Mouse (Mus musculus) limb, embryonic 11.5 days (tissue): ENCODE measurements around the gene Knop1. TPM values are rescaled to one million over a fixed set of nuclear protein-coding genes. Genes with fewer than 3 reads are reported as not detected.

ENCODE experiments used
- ATAC-seq: fragments of 200-750 bp; cut with Nextera tagmentation; 2 replicates; pipeline ENCODE4 v1.8.0; 2017; ENCODE audit warnings: low read depth; ENCODE audit not compliant: insufficient number of reproducible peaks, low FRiP score, low TSS enrichment
- DNase-seq: peaks from one replicate; pipeline ENCODE4 v3.0.0-alpha.2; 2015; ENCODE audit warnings: low spot score
- H3K27ac ChIP-seq: fragments of 300-500 bp; sonication (generic); replicated peaks from 2 replicates; pipeline ENCODE4 v1.5.1; 2014; ENCODE audit warnings: low read depth, mild to moderate bottlenecking, low read length
- H3K27me3 ChIP-seq: fragments of 300-500 bp; sonication (generic); 2 replicates; pipeline ENCODE4 v1.6.1; 2014; ENCODE audit warnings: mild to moderate bottlenecking, low read length, mixed read lengths; ENCODE audit not compliant: control insufficient read depth, insufficient read depth
- H3K36me3 ChIP-seq: fragments of 300-500 bp; sonication (generic); 2 replicates; pipeline ENCODE4 v1.6.1; 2014; ENCODE audit warnings: mild to moderate bottlenecking, low read length, moderate library complexity, mixed read lengths; ENCODE audit not compliant: control insufficient read depth, insufficient read depth
- H3K4me1 ChIP-seq: fragments of 300-500 bp; sonication (generic); 2 replicates; pipeline ENCODE4 v1.6.1; 2014; ENCODE audit warnings: low read length, mixed read lengths; ENCODE audit not compliant: control insufficient read depth, insufficient read depth
- H3K4me2 ChIP-seq: fragments of 300-500 bp; sonication (generic); 2 replicates; pipeline ENCODE4 v1.6.1; 2014; ENCODE audit warnings: low read depth, mild to moderate bottlenecking, moderate library complexity; ENCODE audit not compliant: severe bottlenecking
- H3K4me3 ChIP-seq: fragments of 300-500 bp; sonication (generic); 2 replicates; pipeline ENCODE4 v1.5.1; 2014; ENCODE audit warnings: low read depth, low read length
- H3K9ac ChIP-seq: fragments of 300-500 bp; sonication (generic); 2 replicates; pipeline ENCODE4 v1.6.1; 2014; ENCODE audit warnings: mild to moderate bottlenecking, low read length
- H3K9me3 ChIP-seq: fragments of 300-500 bp; sonication (generic); 2 replicates; pipeline ENCODE4 v1.6.1; 2016; ENCODE audit warnings: low read length; ENCODE audit not compliant: control insufficient read depth
- WGBS: fragments of 180-500 bp; shearing (Covaris S2); extraction: QIAGEN DNeasy Blood & Tissue Kit; methylation state at CpG from one replicate; pipeline ENCODE4 v1.1.7; 2014; 5-methylcytosine and 5-hydroxymethylcytosine counted together
- polyA plus RNA-seq: library from polyadenylated mRNA; unstranded; fragments of >200 nt; fragmentation: Nextera tagmentation; extraction: Ambion mirVana; gene quantifications from 2 replicates; pipeline ENCODE4 v1.2.1, GENCODE M21; 2014

The Knop1 gene
- polyA plus RNA-seq, 1 experiment from 2014 or later, result 136 TPM

DNA sequence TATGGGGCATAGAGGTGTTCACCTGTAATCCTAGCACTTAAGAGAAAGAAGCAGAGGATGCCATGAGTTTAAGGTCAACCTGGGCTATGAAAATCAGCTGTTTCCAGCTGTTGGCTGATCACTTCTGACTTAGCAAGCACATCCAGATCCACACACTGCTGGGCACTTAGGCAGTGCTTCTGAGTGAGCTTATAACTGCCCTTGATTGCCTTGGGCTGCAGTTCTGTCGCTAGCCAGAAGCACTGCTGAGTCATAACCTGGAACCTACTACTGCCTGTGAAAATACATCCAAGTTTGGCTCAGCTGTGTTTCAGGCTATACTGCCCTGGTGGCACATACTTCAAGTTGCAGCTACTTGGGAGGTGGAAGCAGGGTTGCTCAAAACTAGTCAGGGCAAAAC lies 14.3 kb downstream of the Knop1 start:
- H3K9ac ChIP-seq, result no peak overlapping the region
- H3K27me3 ChIP-seq, result no peaks in the 10 kb centered on the region
- DNase-seq, result no peak
- peaks cover 26% of the 10 kb centered on the region for H3K36me3 ChIP-seq
- H3K27ac ChIP-seq, result no peak overlapping the region
- H3K4me1 ChIP-seq, result no peaks in the 10 kb centered on the region
- no peak overlapping the region for H3K4me2 ChIP-seq
- no peak overlapping the region for H3K4me3 ChIP-seq
- H3K9me3 ChIP-seq, result no peaks in the 10 kb centered on the region
- 0 out of 2 replicates have a peak, but pooled peaks have one; percentile 13 for ATAC-seq
- WGBS, result 68% methylated on average over 1 of the region's 1 CpGs

- no peak for ATAC-seq
- H3K27me3 ChIP-seq, result no peaks in the 10 kb centered on the region
- H3K36me3 ChIP-seq, result peaks cover 26% of the 10 kb centered on the region
- no peak for DNase-seq
- H3K4me2 ChIP-seq, result no peak overlapping the region
- no peaks in the 10 kb centered on the region for H3K9me3 ChIP-seq
- no peak overlapping the region for H3K9ac ChIP-seq
- no peaks in the 10 kb centered on the region for H3K4me1 ChIP-seq
- no peak overlapping the region for H3K4me3 ChIP-seq
- 86% methylated on average over 8 of the region's 8 CpGs for WGBS
- no peak overlapping the region for H3K27ac ChIP-seq
Observed at GRCm38 (mm10) chr7:118841030-118841745, 14.9 kb downstream of the Knop1 start.

DNA sequence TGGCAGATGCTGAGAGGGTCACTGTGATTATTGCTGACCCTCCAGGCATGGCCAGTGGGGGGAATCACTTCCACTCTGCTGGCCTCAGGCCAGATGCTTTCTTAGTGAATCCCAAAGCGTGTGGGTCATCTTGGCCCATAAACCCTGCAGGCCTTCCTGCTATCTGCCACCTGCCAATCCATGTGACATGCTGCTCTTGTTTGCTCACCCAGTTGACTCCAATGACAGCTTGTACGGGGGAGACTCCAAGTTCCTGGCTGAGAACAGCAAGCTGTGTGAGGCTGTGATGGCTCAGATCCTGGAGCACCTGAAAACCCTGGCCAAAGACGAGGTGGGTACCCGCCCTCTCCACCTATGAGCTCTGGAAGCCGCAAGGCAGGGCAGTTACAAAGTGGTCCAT lies 18.2 kb downstream of the Knop1 start:
- DNase-seq (no peak), ATAC-seq (no peak)
- no peak overlapping the region for H3K27ac ChIP-seq
- no peak overlapping the region for H3K4me2 ChIP-seq
- H3K4me1 ChIP-seq, result no peaks in the 10 kb centered on the region
- no peaks in the 10 kb centered on the region for H3K27me3 ChIP-seq
- H3K4me3 ChIP-seq, result no peak overlapping the region
- peaks cover 11% of the 10 kb centered on the region; the same call in 1 of the 2 replicates for H3K36me3 ChIP-seq
- 88% methylated on average over 5 of the region's 5 CpGs for WGBS
- H3K9ac ChIP-seq, result no peak overlapping the region
- no peaks in the 10 kb centered on the region for H3K9me3 ChIP-seq

- H3K4me2 ChIP-seq, result no peak overlapping the region
- no peak overlapping the region for H3K27ac ChIP-seq
- H3K27me3 ChIP-seq, result no peaks in the 10 kb centered on the region
- H3K9me3 ChIP-seq, result no peaks in the 10 kb centered on the region
- no peaks in the 10 kb centered on the region; the same call in 1 of the 2 replicates for H3K36me3 ChIP-seq
- no peak for DNase-seq
- no peak overlapping the region for H3K9ac ChIP-seq
- no peak for ATAC-seq
- WGBS, result 84% methylated on average over 5 of the region's 5 CpGs
- no peaks in the 10 kb centered on the region for H3K4me1 ChIP-seq
- no peak overlapping the region for H3K4me3 ChIP-seq
Observed at GRCm38 (mm10) chr7:118827975-118828416, 28.1 kb downstream of the Knop1 start.

GRCm38 (mm10) chr7:118824451-118824850 lies 31.6 kb downstream of the Knop1 start:
- DNase-seq (no peak), ATAC-seq (no peak)
- WGBS, result 59% methylated on average over 7 of the region's 7 CpGs
- Histone ChIP-seq H3K36me3 (no peaks in the 10 kb centered on the region; the same call in 1 of the 2 replicates), H3K4me3 (no peak overlapping the region), H3K27me3 (no peaks in the 10 kb centered on the region), H3K4me1 (no peaks in the 10 kb centered on the region), H3K4me2 (no peak overlapping the region), H3K9ac (no peak overlapping the region), H3K27ac (no peak overlapping the region), H3K9me3 (no peaks in the 10 kb centered on the region)

DNA sequence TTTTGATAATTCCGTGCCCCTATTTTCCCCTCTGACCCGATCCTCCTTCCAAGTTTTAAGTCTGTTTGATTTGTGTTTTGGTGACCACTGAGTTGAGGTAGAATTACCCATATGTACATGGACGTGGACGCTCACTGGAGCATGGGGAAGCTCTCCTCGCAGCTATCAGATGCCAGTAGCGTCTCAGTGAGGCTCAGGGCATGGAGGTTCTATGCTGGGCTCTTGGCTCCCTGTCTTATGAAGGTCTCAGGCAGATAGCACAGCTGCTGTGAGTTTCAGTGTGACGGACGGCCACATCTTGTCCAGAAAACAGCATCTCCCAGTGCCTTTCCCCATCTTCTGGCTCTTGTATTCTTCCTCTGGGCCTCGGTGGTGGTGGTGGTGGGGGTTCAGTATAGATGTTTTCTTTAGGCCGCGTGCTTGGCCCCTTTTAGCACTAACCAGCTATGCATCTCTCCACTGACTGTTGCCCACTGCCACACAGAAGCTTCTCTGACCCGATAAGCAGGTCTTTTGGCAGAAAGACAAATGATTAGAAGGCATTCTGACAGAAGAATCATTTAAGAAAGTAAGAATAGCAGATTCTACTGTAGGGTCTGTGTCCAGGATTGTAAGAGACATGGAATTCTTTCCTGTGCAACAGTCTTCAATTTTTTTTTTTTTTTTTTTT lies 34.0 kb downstream of the Knop1 start:
- H3K9ac ChIP-seq, result no peak overlapping the region
- no peaks in the 10 kb centered on the region for H3K9me3 ChIP-seq
- WGBS, result 93% methylated on average over 12 of the region's 12 CpGs
- no peak for ATAC-seq
- no peaks in the 10 kb centered on the region for H3K36me3 ChIP-seq
- no peak overlapping the region; the same call in 1 of the 2 replicates for H3K4me2 ChIP-seq
- H3K27me3 ChIP-seq, result no peaks in the 10 kb centered on the region
- H3K27ac ChIP-seq, result no peak overlapping the region
- DNase-seq, result no peak
- no peaks in the 10 kb centered on the region for H3K4me1 ChIP-seq
- H3K4me3 ChIP-seq, result no peak overlapping the region

GRCm38 (mm10) chr7:118821356-118821755 lies 34.7 kb downstream of the Knop1 start:
- Histone ChIP-seq H3K27me3 (no peaks in the 10 kb centered on the region), H3K9me3 (no peaks in the 10 kb centered on the region), H3K27ac (no peak overlapping the region), H3K36me3 (no peaks in the 10 kb centered on the region), H3K4me3 (no peak overlapping the region), H3K9ac (no peak overlapping the region), H3K4me1 (no peaks in the 10 kb centered on the region), H3K4me2 (no peak overlapping the region)
- WGBS, result 82% methylated on average over 7 of the region's 7 CpGs
- ATAC-seq, result no peak
- no peak for DNase-seq

GRCm38 (mm10) chr7:118819666-118820065 lies 36.4 kb downstream of the Knop1 start:
- Histone ChIP-seq H3K36me3 (no peaks in the 10 kb centered on the region), H3K9ac (no peak overlapping the region), H3K4me1 (no peaks in the 10 kb centered on the region), H3K4me3 (no peak overlapping the region), H3K27me3 (no peaks in the 10 kb centered on the region), H3K27ac (no peak overlapping the region), H3K9me3 (no peaks in the 10 kb centered on the region), H3K4me2 (no peak overlapping the region)
- DNase-seq (no peak), ATAC-seq (no peak)
- WGBS, result 78% methylated on average over 1 of the region's 1 CpGs
